Mouse (Mus musculus) B cell, adult 2 months (primary cell): Measurements from ENCODE around the gene Slc25a51.
A peak's percentile ranks its signal among the peaks of the same experiment; 100 is the strongest.
"Not testable (repeated sequence)": the region's sequence is repeated elsewhere in the genome, so short reads cannot be mapped to it uniquely, and the experiment has no call there.

Experiments
- DNase-seq, 2 experiments: peaks; one replicate each; pipeline ENCODE4 v3.0.0; 2022

The Slc25a51 gene

GRCm38 (mm10) chr4:45398315-45398714 lies 10.3 kb downstream of the Slc25a51 start:
- not testable (repeated sequence) for DNase-seq

- not testable (repeated sequence) for DNase-seq
Measured at GRCm38 (mm10) chr4:45396211-45396610, 12.4 kb downstream of the Slc25a51 start.

GRCm38 (mm10) chr4:45393658-45394057 lies 14.9 kb downstream of the Slc25a51 start:
- no peak for DNase-seq

- peak; percentile 43 to 44 for DNase-seq
Measured at GRCm38 (mm10) chr4:45392994-45393393, 15.6 kb downstream of the Slc25a51 start.

- DNase-seq = no peak
Measured at GRCm38 (mm10) chr4:45392572-45392971, 16.0 kb downstream of the Slc25a51 start.

GRCm38 (mm10) chr4:45392099-45392498 lies 16.5 kb downstream of the Slc25a51 start:
- no peak for DNase-seq

GRCm38 (mm10) chr4:45387296-45387695 lies 21.3 kb downstream of the Slc25a51 start:
- DNase-seq = not testable (repeated sequence)

GRCm38 (mm10) chr4:45382133-45382532 lies 26.4 kb downstream of the Slc25a51 start:
- not testable (repeated sequence) for DNase-seq

- not testable (repeated sequence) for DNase-seq
Measured at GRCm38 (mm10) chr4:45380903-45381580, 27.5 kb downstream of the Slc25a51 start.

GRCm38 (mm10) chr4:45376573-45376972 lies 32.0 kb downstream of the Slc25a51 start:
- no peak for DNase-seq

GRCm38 (mm10) chr4:45374879-45375278 lies 33.7 kb downstream of the Slc25a51 start:
- no peak for DNase-seq

- no peak for DNase-seq
Measured at GRCm38 (mm10) chr4:45371261-45371660, 37.3 kb downstream of the Slc25a51 start.

GRCm38 (mm10) chr4:45356653-45357052 lies 51.9 kb downstream of the Slc25a51 start:
- no peak for DNase-seq
